Mouse (Mus musculus) c-Kit-negative CD71-positive TER-119-positive erythroid progenitor cells, embryonic 14.5 days (primary cell): ENCODE data around the gene Ect2.
A peak's percentile ranks its signal among the peaks of the same experiment; 100 is the strongest.

Experiments used
- DNase-seq: peaks from one replicate; pipeline ENCODE4 v3.0.0-alpha.2; 2013; ENCODE audit warnings: low read depth, low spot score

The Ect2 gene

GRCm38 (mm10) chr3:27070340-27070739, 83.3 kb downstream of the Ect2 start:
- DNase-seq, result no peak

GRCm38 (mm10) chr3:27067206-27067605, 86.5 kb downstream of the Ect2 start:
- peak; percentile 16 for DNase-seq

- no peak for DNase-seq
Observed at GRCm38 (mm10) chr3:27064886-27065285, 88.8 kb downstream of the Ect2 start.

GRCm38 (mm10) chr3:27063399-27064260, 90.0 kb downstream of the Ect2 start:
- no peak for DNase-seq

GRCm38 (mm10) chr3:27060441-27060840, 93.2 kb downstream of the Ect2 start:
- DNase-seq, result no peak

GRCm38 (mm10) chr3:27059529-27060322, 94.0 kb downstream of the Ect2 start:
- DNase-seq, result no peak

- DNase-seq, result no peak
Observed at GRCm38 (mm10) chr3:27055471-27055870, 98.2 kb downstream of the Ect2 start.

- no peak for DNase-seq
Observed at GRCm38 (mm10) chr3:27054766-27055165, 98.9 kb downstream of the Ect2 start.
